Mouse (Mus musculus) monocyte, adult 2 months (primary cell): ENCODE measurements around the gene Cstf2t.

ENCODE experiments used
- DNase-seq, 2 experiments: peaks; one replicate each; pipeline ENCODE4 v3.0.0; 2022; ENCODE audit warnings: low spot score in 2 of 2, low read depth in 1 of 2

Cstf2t gene

GRCm38 (mm10) chr19:31136316-31136715 is 53.7 kb downstream of the Cstf2t start:
- DNase-seq, result no peak
